Mouse (Mus musculus): ENCODE data around the gene Pik3ap1.
"Not testable (repeated sequence)": the region's sequence is repeated elsewhere in the genome, so short reads cannot be mapped to it uniquely, and the experiment has no call there.

Gene Pik3ap1

DNA sequence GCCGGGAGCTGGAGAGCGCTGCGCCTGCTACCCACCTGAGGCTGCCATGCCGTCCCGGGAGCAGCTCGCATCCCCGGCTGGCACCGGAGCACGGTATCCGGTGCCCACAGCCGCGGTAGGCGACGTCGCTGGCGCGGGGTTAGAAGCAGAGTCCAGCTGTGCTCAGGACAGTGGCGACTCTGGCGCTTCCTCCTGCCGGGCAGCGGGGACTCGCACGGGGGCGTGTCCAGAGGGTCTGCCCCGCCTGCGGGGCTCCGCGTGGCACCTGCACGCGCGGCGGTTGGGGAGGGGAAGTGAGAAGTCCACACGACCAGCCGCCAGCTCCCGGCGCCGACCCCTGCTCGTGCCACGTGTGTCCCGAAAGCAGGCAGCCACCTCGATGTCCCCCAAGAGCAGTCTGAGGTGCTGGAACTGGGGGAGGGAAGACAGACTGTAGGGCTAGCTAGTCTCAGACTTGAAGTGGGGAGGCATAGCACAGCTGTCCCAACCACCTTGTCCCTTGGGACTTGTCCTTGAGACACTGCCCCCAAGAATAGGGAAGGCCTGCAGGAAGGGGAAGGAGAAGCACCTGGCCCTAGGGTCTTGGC is at the start of gene Pik3ap1:
Gene Pik3ap1, minus strand, starts transcription at position 181 of the 587 bp plus-strand sequence.
- no peak for DNase-seq (ENCODE audit: low read depth, low spot score)

DNA sequence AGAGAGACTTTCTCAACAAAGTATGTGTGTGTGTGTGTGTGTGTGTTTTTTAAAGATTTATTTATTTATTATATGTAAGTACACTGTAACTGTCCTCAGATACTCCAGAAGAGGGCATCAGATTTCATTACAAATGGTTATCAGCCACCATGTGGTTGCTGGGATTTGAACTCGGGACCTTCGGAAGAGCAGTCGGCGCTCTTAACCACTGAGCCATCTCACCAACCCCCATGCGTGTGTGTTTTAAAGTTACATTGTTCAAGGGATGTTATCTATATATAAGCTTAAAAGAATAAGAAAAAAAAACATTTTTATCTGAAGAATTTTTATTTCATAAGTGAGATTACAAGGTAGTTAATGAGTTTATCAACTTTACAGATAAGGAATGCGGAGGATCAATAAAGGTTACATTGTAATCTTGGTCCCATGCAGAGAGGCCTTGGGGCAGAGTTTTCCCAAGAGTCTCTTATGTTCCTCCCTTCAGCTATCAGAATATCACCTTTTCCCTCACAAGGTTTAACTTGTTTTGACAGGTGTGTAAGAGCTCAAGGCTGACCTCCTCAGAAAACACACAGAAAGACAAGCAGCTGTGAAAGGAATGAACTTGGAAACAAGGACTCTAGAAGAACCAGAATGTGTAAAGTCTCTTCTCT is 46.7 kb upstream of the Pik3ap1 start:
- not testable (repeated sequence) for DNase-seq (ENCODE audit: low read depth, low spot score)

DNA sequence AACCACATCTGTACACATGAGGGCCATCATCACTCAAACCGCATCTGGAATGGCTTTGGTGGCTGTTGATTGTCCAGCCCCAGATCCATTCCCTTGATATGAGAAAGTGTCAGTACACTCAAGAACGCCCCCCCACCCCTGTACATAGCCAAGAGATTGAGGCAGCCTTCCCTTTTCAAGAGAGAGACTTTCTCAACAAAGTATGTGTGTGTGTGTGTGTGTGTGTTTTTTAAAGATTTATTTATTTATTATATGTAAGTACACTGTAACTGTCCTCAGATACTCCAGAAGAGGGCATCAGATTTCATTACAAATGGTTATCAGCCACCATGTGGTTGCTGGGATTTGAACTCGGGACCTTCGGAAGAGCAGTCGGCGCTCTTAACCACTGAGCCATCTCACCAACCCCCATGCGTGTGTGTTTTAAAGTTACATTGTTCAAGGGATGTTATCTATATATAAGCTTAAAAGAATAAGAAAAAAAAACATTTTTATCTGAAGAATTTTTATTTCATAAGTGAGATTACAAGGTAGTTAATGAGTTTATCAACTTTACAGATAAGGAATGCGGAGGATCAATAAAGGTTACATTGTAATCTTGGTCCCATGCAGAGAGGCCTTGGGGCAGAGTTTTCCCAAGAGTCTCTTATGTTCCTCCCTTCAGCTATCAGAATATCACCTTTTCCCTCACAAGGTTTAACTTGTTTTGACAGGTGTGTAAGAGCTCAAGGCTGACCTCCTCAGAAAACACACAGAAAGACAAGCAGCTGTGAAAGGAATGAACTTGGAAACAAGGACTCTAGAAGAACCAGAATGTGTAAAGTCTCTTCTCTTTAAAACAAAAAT is 41.2 kb upstream of the Pik3ap1 start:
- not testable (repeated sequence) for DNase-seq (ENCODE audit: low read depth, low spot score)

DNA sequence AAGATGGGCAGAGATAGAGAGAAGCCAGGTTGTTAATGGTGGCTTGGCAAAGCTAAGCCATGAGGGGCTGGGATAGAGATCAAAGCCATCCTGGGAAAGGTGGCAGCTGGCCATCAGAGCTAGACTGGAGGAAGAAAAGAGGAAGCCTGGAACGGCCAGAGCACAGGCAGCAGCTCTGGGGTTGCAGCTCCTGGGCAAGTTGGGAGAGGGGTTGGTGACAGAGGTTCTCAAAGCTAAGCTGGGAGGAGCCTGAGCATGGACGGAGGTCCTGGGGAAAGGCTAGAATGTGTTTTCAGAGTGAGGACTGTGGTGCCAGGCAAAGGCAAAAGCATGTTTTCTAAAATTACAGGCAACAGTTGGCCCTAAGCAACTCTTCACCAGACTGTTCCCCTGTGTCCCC is 36.4 kb upstream of the Pik3ap1 start:
- DNase-seq (ENCODE audit: low read depth, low spot score), result no peak

DNA sequence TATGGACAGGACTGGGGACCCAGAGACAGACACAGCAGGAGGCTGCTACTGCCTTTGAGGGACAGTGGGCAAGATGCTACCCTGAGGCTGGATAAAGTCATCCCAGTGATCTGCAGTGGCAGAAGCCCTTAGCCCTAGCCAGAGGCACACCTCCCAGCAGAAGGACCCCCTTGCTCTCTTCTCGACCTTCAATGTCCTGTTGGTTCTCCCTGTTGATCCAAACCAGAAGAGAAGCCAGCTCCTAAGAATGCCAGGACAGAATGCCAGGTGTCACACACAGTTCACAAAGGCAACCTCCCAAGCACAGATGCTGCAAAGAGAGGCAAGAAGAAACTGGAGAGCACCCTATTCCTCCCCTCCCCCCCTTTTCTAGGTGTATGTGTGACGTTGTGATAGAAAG is 33.9 kb upstream of the Pik3ap1 start:
- no peak for DNase-seq (ENCODE audit: low read depth, low spot score)

DNA sequence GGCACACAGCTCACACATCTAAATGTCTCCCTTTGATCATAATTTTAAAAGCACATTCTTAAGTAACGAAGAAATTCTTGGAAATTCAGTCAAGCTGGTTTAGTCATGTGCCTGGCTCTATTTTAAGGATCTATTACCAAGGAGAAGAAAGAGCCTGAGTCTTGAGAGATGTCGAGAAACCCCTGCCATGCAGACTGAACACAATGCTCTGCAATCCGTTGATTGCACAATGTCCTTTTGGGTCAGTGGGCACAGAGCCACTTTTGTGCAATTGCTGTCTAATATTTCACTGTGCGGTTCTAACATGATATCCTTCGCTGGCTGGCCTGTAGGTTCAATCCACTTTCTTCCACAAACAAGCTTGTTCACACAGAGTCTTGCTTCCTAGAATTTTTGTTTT is 33.1 kb upstream of the Pik3ap1 start:
- no peak for DNase-seq (ENCODE audit: low read depth, low spot score)

DNA sequence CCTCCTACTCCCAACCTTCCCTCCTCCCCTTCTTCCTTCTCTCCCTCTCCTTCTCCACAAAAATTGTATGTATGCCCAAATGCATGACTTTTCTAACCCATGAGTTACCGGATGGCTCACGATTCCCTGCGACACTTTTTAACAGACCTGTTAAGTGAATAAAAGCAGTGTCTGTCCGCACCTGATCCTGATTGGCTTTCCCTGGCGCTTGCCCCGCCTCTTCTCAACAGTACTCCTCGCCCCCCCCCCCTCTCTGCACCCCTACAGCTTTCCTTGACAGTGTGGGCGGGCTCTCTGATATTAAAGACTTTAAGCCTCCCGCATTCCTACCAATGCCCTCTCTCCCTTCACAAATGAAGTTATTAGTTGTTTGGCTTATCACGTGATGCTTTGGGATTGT is 31.3 kb upstream of the Pik3ap1 start:
- DNase-seq (ENCODE audit: low read depth, low spot score), result no peak

DNA sequence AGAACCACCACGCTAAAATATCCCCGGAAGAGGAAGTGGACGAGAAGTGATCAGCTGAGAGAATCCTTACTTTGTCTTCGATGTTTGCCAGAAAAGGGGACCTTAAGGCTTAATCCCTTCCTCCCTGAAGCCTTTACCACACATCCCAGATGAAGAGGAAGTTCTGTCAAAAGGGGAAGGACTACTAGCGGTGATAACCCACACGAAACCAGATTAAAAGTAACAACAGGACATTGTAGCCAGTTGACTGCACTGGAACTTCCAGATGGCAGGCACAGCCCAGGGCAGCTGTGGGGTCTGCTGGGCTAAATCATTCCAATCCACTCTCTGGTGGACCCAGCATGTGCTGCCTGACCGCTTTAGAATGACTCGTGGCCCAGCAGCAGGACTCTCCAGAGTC is 17.7 kb upstream of the Pik3ap1 start:
- no peak for DNase-seq (ENCODE audit: low read depth, low spot score)

DNA sequence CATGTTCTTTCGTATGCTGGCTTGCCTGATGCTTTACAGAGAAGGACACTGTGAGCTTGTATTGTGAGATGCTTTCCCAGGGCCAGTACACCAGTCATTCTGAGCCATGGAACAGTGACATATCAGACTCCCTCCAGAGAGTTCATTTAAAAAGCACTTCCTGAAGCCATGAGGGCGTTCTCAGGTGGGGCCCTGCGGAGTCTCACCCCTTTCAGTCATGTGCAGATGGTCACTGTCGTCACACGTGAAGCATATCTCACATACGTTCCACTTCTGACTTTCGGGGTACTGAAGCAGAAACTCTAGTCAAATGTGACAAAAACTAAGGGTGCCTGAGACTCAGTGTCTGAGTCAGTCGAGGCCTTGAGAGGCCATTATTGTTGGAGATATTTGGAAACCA is 6.0 kb upstream of the Pik3ap1 start:
- DNase-seq (ENCODE audit: low read depth, low spot score), result no peak

DNA sequence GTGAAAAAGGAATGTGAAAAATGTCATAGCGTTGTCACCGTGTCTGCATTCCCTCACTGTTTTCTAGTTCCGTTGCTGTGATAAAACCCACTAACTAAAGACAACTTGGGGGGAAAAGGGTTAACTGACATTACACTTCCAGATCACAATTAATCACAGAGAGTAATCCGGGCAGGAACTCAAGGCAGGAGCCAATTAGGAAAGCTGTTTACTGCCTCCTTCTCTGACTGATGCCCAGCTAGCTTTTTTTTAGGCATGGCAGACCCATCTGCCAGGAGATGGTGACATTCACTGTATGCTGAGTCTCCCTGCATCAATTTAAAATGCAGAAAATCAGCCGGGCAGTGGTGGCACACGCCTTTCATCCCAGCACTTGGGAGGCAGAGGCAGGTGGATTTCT is 4.4 kb upstream of the Pik3ap1 start:
- DNase-seq (ENCODE audit: low read depth, low spot score), result no peak

DNA sequence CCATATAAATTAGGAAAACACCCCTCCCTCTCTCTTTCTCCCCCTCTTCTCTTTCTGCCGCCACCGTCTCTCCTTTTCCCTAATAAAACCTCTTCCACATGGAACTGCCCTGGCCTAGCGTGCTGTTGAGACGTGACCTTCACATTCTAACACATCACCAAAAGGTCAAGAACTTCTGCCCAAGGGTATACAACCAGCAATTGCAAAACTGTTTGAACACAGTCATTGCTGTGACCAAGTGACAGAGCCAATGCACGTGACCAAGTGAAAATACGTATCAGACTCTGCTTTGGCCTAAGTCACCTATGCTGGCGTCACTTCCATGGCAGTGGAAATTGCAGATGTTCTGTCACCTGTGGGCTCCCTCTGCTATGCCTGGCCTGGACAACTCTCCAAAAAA is 3.3 kb upstream of the Pik3ap1 start:
- no peak for DNase-seq (ENCODE audit: low read depth, low spot score)

DNA sequence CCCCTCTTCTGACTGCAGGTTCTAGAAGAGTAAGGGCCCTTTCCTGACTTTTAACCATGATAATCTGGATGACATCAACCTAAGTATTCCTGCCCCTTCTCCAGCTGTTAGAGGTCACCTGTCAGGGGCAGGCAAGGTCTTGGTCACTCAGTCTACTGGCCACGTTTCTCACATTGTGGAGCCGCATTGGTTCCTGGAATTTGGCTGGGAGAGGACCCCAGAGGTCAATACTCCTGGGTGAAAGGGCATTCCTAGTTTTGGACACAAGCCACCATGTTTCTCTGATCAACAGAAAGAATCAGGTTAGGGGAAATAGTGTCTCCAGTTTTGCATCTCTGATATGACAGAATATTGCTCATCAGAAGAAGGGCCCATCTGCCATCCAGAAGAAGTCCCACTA is 2.4 kb upstream of the Pik3ap1 start:
- no peak for DNase-seq (ENCODE audit: low read depth, low spot score)

DNA sequence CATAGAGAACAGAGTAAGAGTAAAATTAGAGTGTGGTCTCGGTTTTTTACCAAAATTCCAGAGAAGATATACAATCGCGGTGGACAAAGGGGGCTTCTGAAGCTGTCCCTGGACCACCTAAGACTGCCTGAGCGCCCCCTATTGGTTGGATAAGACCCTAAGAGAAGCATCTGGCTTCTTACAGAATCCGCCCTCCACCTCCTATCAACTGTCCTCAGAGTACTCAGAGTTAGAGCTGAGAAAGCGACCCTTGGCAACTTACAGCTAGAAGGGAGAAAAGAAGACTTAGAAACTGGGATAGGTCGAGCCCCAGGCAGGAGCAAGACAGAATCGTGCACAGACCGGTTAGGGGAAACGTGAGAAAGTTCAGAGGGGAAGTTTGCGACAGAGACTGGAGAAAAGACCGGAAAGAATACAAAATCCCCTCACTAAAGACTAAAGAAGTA is 473 bp downstream of the Pik3ap1 start:
- no peak for DNase-seq (ENCODE audit: low read depth, low spot score)

DNA sequence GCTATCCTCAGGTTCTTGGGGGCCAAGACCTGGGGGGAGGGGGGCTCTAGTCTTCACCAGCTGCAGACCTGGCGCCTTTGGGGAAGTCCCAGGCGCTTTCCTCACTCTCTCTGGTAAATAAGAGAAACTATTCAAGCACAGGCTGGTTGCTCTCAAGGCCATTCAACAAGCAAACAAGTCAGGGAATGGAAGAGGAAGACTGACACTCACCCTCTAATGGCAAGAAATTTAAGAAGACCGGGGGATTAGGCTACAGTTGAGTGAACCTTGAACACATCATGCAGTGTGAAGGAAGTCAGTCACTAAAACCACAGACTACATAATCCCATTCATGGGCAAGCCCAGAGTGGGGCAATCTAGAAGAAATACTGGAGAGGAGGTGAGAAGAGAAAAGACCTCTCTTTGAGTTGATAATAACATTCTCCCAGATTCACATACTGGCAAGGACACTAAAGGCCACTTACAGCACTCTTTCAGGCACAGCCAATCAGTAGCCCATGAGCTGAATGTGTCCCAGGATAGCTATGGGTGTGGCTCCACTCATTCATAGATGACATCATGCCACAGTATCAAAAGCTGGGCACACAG is 2.4 kb downstream of the Pik3ap1 start:
- DNase-seq (ENCODE audit: low read depth, low spot score), result no peak

DNA sequence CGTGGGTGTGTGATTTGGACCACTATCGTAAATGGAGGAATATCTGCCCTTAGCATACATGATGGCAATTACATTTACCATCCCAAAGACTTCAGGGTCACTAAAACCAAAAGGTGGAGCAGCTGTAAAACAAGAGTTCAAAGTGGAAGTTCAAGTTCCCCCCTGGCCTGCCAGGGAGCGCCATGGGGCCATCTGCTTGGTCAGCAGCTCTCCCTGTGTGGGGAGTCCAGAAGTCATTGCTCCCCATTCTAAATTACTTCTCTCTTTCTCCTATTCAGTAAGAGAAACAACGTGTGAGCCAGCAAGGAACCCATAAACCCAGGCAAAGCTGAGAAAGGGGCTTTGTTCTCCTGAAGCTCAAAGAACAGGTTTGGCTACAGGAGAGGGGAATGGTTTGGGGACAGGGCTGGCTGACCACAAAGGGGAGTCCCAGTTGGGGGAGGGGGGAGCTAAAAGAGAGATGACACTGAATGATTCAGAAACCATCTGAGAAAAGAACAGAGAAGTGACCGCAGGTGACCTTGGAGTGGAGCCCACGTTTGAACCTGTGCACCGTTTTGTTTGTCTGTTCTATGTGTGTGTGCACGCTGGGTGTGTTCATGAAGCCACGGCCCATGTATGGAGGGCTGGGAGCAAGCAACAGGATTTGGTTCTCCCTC is 3.2 kb downstream of the Pik3ap1 start:
- DNase-seq (ENCODE audit: low read depth, low spot score), result no peak

DNA sequence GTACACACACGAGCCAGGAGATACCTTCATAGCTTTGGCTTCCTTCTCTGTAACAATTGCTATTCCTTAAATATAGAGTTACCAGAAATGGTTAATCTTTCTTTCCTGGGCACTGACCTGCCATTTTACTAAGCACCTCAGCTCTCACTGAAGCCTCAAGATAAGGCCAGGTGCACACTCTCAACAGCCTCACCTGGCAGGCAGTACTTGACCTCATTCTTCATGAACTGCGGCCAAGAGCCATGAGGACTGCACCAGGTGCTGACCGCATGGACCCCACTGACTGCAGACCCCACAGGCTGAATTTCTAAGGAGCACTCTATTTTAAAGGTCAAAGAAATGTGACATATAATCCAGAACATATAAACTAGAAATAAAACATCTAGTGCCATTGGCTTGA is 5.7 kb downstream of the Pik3ap1 start:
- no peak for DNase-seq (ENCODE audit: low read depth, low spot score)

DNA sequence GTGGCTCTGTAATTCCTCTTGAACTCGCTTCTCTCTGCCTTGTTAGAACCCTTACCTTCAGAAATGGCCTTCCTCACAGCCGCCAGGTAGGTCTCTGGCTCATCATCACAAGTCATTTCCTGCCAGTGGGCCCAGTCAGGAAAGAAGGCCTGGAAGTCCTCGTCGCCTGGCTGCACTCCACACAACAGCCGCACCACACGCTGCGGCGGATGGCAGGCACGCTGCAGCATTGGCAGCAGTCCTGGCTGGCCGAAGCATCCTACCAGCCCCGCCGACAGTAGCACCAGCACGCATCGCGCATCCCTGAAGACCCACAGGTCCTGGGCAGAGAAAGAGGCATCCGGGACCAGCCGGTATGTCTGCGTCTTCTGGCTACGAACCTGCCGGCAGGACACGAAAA is 9.1 kb downstream of the Pik3ap1 start:
- no peak for DNase-seq (ENCODE audit: low read depth, low spot score)

DNA sequence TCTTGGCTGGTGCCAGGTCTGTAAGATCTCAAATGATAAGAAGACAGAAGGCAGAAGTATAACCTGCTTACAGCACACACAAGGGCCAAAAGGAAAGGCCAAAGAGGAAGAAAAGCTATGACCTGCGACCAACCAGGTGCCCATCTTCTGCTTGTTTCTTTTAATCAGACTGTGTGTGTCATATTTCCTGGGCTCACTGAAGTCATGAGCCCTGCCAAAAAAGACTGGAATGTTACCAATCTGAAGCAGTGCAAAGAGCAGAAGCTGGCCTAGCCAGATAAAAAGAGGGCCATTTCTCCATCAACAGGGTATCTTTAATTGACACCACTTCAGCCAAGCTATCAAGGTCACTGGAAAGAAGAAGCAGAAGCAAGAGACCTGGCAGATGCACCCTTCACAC is 9.8 kb downstream of the Pik3ap1 start:
- DNase-seq (ENCODE audit: low read depth, low spot score), result no peak

DNA sequence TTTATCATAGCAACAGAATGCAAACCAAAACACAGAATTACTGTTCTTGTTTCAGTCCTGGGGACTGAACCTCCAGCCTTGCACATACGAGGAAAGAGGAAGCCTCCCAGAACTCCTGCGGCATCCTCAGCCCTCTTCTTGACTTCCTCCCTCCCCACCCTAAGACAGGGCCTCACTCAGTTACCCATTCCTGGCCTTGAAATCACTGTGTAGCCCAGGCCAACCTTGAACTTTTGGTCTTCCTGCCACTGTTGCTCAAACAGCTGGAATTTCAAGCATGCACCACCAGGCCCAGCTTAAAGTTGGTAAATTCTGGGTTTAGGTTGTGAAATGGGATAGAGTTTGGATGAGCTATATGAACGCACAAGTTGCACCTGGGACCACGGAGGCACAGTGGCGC is 10.2 kb downstream of the Pik3ap1 start:
- DNase-seq (ENCODE audit: low read depth, low spot score), result no peak

DNA sequence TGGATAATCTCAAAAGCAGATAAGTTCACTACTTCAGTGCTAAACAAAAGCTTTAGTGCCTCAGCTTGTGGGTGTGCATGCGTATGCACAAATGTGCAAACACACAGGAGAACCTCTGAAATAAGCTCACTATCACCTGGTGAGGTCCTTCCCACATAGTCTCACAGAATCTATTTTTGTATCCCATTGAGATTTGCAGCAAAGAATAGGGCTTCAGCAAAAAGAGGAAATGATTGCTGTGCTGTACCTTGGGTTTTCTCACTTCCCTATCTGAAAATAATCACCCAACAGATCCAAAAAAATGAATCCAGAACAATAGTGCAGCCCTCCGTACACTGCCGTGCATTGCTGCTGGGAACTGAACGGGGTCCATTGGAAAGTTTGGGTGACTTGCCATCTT is 12.6 kb downstream of the Pik3ap1 start:
- DNase-seq (ENCODE audit: low read depth, low spot score), result no peak

DNA sequence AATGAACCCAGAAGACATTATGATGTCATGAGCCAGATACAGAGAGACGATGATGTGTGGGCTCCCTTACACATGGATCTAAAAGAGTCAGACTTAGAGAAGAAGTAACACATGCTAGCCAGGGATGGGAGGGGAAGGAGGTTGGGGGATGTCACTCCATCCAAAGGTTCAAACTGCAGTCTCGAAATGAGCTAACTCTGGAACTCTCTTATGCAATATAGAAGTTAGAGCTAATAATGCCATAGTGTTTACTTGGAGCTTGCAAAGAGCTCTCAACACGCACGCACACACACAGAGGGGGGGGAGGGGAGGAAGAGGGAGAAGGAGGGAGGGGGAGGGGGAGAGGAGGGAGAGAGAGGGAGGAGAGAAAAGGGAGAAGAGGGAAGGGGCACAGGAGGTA is 13.5 kb downstream of the Pik3ap1 start:
- DNase-seq (ENCODE audit: low read depth, low spot score), result no peak
